Mouse (Mus musculus): ENCODE results near the gene Hist1h2ab. TPM values are rescaled to one million over a fixed set of nuclear protein-coding genes. Genes with fewer than 3 reads are reported as not detected.

Gene Hist1h2ab
- total RNA-seq, 2 experiments from 2014 or later: 372 to 5,516 TPM

- ATAC-seq (replicated peaks; ENCODE audit: low FRiP score, poor library complexity, severe bottlenecking): peak; percentile 41
These were observed 591 bp downstream of the Hist1h2ab start for GRCm38 (mm10) chr13:23751478-23751956.

GRCm38 (mm10) chr13:23752067-23752741 is 1.3 kb downstream of the Hist1h2ab start, which contains the start of gene Hist1h3b:
TSS of gene Hist1h3b (plus strand) at chr13:23752267.
- peak; percentile 67 for ATAC-seq (replicated peaks; ENCODE audit: low FRiP score, poor library complexity, severe bottlenecking)

GRCm38 (mm10) chr13:23752742-23753172 is 1.8 kb downstream of the Hist1h2ab start:
- no peak for ATAC-seq (replicated peaks; ENCODE audit: low FRiP score, poor library complexity, severe bottlenecking)

GRCm38 (mm10) chr13:23753314-23754078 is 2.6 kb downstream of the Hist1h2ab start:
- no peak for ATAC-seq (replicated peaks; ENCODE audit: low FRiP score, poor library complexity, severe bottlenecking)

GRCm38 (mm10) chr13:23755000-23755399 is 4.1 kb downstream of the Hist1h2ab start:
- ATAC-seq (replicated peaks; ENCODE audit: low FRiP score, poor library complexity, severe bottlenecking): no peak

- ATAC-seq (replicated peaks; ENCODE audit: low FRiP score, poor library complexity, severe bottlenecking): peak; percentile 43
These were observed 5.9 kb downstream of the Hist1h2ab start, which contains the start of gene Hist1h4b for GRCm38 (mm10) chr13:23756790-23757189. TSS of gene Hist1h4b (plus strand) at chr13:23757013.

GRCm38 (mm10) chr13:23757211-23757773 is 6.4 kb downstream of the Hist1h2ab start:
- peak; percentile 32 for ATAC-seq (replicated peaks; ENCODE audit: low FRiP score, poor library complexity, severe bottlenecking)

- ATAC-seq (replicated peaks; ENCODE audit: low FRiP score, poor library complexity, severe bottlenecking): no peak
These were observed 7.0 kb downstream of the Hist1h2ab start for GRCm38 (mm10) chr13:23757921-23758320.

GRCm38 (mm10) chr13:23759251-23759771 is 8.4 kb downstream of the Hist1h2ab start:
- ATAC-seq (replicated peaks; ENCODE audit: low FRiP score, poor library complexity, severe bottlenecking): no peak

- no peak for ATAC-seq (replicated peaks; ENCODE audit: low FRiP score, poor library complexity, severe bottlenecking)
These were observed 9.0 kb downstream of the Hist1h2ab start for GRCm38 (mm10) chr13:23759916-23760239.

- ATAC-seq (replicated peaks; ENCODE audit: low FRiP score, poor library complexity, severe bottlenecking): no peak
These were observed 9.5 kb downstream of the Hist1h2ab start for GRCm38 (mm10) chr13:23760240-23760971.

GRCm38 (mm10) chr13:23760972-23761864 is 10.3 kb downstream of the Hist1h2ab start, which contains the start of gene Hist1h4a:
TSS of gene Hist1h4a (minus strand) at chr13:23761230.
- peak; percentile 47 for ATAC-seq (replicated peaks; ENCODE audit: low FRiP score, poor library complexity, severe bottlenecking)

- ATAC-seq (replicated peaks; ENCODE audit: low FRiP score, poor library complexity, severe bottlenecking): peak; percentile 46
These were observed 11.2 kb downstream of the Hist1h2ab start, which contains the start of gene Hist1h3a for GRCm38 (mm10) chr13:23761871-23762821. TSS of gene Hist1h3a (minus strand) at chr13:23762386.

GRCm38 (mm10) chr13:23763242-23763585 is 12.3 kb downstream of the Hist1h2ab start:
- no peak for ATAC-seq (replicated peaks; ENCODE audit: low FRiP score, poor library complexity, severe bottlenecking)

- ATAC-seq (replicated peaks; ENCODE audit: low FRiP score, poor library complexity, severe bottlenecking): peak; percentile 51
These were observed 12.8 kb downstream of the Hist1h2ab start, which contains the start of gene Hist1h1a for GRCm38 (mm10) chr13:23763586-23764323. TSS of gene Hist1h1a (plus strand) at chr13:23763666.

GRCm38 (mm10) chr13:23764324-23765171 is 13.6 kb downstream of the Hist1h2ab start:
- peak; percentile 27; the same call in 1 of the 2 replicates for ATAC-seq (replicated peaks; ENCODE audit: low FRiP score, poor library complexity, severe bottlenecking)
